In the genomic region with DNA sequence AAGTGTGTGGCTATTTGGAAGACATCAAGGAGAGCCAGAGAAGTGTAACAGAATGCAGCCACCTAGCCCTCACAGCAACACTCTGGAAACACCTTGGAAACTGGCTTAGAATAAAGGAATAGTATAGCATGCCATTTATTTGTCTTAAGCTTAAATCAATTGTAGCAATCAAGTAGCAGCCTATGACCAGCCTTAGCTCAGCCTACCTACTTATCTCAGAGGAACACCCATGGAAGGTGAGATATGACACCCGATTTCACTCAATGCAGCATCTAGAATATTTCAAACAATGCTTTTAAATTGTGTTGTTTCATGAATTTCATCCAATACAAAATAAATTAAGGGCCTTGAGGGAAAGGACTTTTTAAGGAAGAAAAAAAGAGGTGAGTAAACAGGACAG, we compare ENCODE assay signal across 22 mouse cellular contexts. TPM values are rescaled to one million over a fixed set of nuclear protein-coding genes. Genes with fewer than 3 reads are reported as not detected.
"Had no signal": no experiment of that assay in that cellular context is flagged by ENCODE, and none has a peak within 500 bp of the region (broad histone marks: within the 10 kb centered on the region; RNA-seq: fewer than 3 reads in every experiment).

No protein-coding gene starts in this region.

- DNase-seq: lung, adult 18-20 months; lung, embryonic 14.5 days; lung, postnatal 10 days; lung, postnatal 4 days; midbrain, embryonic 14.5 days; right cerebral cortex, postnatal 14 days; thymus, adult 2 months; thymus, postnatal 25 days; thymus, postnatal 4 days had no signal

- H3K27me3 ChIP-seq: megakaryocyte, embryonic 14.5 days; midbrain, embryonic 12.5 days; neural tube, embryonic 12.5 days; stomach, embryonic 15.5 days had no signal

- H3K4me3 ChIP-seq: megakaryocyte, embryonic 14.5 days; midbrain, embryonic 12.5 days; myocyte; neural tube, embryonic 12.5 days; stomach, embryonic 15.5 days had no signal

- H3K4me2 ChIP-seq: lung, embryonic 14.5 days; midbrain, embryonic 12.5 days; neural tube, embryonic 12.5 days; stomach, embryonic 15.5 days had no signal

- H3K27ac ChIP-seq: liver, embryonic 14.5 days; midbrain, embryonic 12.5 days; neural tube, embryonic 12.5 days; stomach, embryonic 15.5 days; stomach, postnatal 0 days had no signal

- ATAC-seq: midbrain, embryonic 16.5 days had no signal

- H3K4me1 ChIP-seq: stomach, embryonic 15.5 days had no signal

- H3K9ac ChIP-seq: liver, embryonic 14.5 days; lung, embryonic 14.5 days; midbrain, embryonic 12.5 days; neural tube, embryonic 12.5 days; stomach, embryonic 15.5 days had no signal

- H3K9me3 ChIP-seq: megakaryocyte, embryonic 14.5 days; midbrain, embryonic 12.5 days; neural tube, embryonic 12.5 days; stomach, embryonic 15.5 days had no signal

RNA-seq across cellular contexts. Expression of a gene that starts 31.0 kb away (rescaled TPM):
- total RNA-seq: neutrophil, adult 5-6 weeks had no signal
- polyA plus RNA-seq: liver, embryonic 16.5 days; lung, embryonic 14.5 days; lung, embryonic 16.5 days; midbrain, embryonic 12.5 days; midbrain, embryonic 16.5 days; neural tube, embryonic 12.5 days; neural tube, embryonic 14.5 days; spleen, adult 2 months; stomach, embryonic 15.5 days; stomach, postnatal 0 days; thymus, adult 2 months had no signal
